Mouse (Mus musculus): Measurements from ENCODE around the gene Otop2. TPM values are rescaled to one million over a fixed set of nuclear protein-coding genes. Genes with fewer than 3 reads are reported as not detected.
A peak's percentile ranks its signal among the peaks of the same experiment; 100 is the strongest.

Otop2 gene
- polyA plus RNA-seq, 1 experiment = not detected

DNA sequence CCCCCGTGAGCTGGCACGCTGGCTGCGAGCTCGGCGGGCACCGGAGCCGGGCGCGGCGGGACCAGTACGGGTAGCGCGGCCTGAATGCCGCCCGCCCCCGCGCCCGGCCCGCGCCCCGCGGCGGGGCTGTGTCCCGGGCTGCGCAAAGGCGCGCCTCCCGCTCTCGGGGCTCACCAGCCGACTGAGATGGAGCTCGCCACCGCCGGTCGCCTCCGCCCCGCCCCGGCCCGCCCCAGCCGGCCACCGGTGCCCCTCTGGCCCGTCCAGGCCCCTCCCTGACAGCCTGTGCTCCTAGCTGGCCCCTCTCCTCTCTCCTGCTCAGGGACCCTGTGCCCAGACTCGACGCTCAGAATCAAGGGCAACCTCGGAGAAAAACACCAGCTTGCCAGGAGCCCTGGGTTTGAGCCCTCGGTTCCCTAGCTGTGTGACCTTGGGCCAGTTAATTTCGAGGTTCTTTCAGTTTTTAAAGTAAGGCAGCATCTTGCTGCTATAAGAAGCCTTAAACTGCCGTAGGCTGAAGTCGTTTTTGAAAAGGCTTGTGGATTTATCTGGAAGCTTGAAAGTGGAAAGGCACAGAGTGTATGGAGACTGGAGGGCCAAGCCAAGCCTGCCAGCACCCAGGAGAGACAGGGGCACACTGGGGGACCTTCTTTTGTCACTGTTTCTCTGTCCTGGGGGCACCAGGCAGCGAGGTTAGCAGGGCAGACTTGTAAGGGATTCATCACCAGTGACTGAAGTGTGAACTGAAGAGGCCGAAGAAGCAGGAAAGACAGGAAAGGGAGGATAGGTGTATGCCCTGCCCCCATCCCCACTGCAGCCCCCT, 39.7 kb upstream of the Otop2 start, which contains the start of gene Grin2c:
Gene Grin2c, minus strand, starts transcription at position 183 of the 823 bp plus-strand sequence.
- H3K4me3 ChIP-seq (ENCODE audit: insufficient read depth, low read length) = no peak within 1 kb of the TSS; the same call in 1 of the 2 replicates
- no peaks in the 10 kb centered on the region for H3K4me1 ChIP-seq (ENCODE audit: control insufficient read depth, insufficient read depth, low read length)
- H3K27ac ChIP-seq (ENCODE audit: insufficient read depth, low read depth, low read length) = no peak within 1 kb of the TSS
- TF ChIP-seq POLR2A (IDR thresholded peaks at IDR 0.05; ENCODE audit: borderline replicate concordance, low read depth, low read length) (no peak), CTCF (IDR thresholded peaks at IDR 0.05; ENCODE audit: low read depth, low read length) (no peak)

- no peak for TF ChIP-seq POLR2A (IDR thresholded peaks at IDR 0.05; ENCODE audit: borderline replicate concordance, low read depth, low read length)
- no peak for TF ChIP-seq CTCF (IDR thresholded peaks at IDR 0.05; ENCODE audit: low read depth, low read length)
- H3K4me3 ChIP-seq (ENCODE audit: insufficient read depth, low read length) = no peak overlapping the region
- H3K4me1 ChIP-seq (ENCODE audit: control insufficient read depth, insufficient read depth, low read length) = no peaks in the 10 kb centered on the region
- no peak overlapping the region for H3K27ac ChIP-seq (ENCODE audit: insufficient read depth, low read depth, low read length)
These were observed 39.0 kb upstream of the Otop2 start for GRCm38 (mm10) chr11:115267958-115268357.

GRCm38 (mm10) chr11:115269330-115270066, 37.5 kb upstream of the Otop2 start:
- no peaks in the 10 kb centered on the region for H3K4me1 ChIP-seq (ENCODE audit: control insufficient read depth, insufficient read depth, low read length)
- H3K4me3 ChIP-seq (ENCODE audit: insufficient read depth, low read length) = no peak overlapping the region
- H3K27ac ChIP-seq (ENCODE audit: insufficient read depth, low read depth, low read length) = no peak overlapping the region
- TF ChIP-seq CTCF (IDR thresholded peaks at IDR 0.05; ENCODE audit: low read depth, low read length) = no peak
- no peak for TF ChIP-seq POLR2A (IDR thresholded peaks at IDR 0.05; ENCODE audit: borderline replicate concordance, low read depth, low read length)

DNA sequence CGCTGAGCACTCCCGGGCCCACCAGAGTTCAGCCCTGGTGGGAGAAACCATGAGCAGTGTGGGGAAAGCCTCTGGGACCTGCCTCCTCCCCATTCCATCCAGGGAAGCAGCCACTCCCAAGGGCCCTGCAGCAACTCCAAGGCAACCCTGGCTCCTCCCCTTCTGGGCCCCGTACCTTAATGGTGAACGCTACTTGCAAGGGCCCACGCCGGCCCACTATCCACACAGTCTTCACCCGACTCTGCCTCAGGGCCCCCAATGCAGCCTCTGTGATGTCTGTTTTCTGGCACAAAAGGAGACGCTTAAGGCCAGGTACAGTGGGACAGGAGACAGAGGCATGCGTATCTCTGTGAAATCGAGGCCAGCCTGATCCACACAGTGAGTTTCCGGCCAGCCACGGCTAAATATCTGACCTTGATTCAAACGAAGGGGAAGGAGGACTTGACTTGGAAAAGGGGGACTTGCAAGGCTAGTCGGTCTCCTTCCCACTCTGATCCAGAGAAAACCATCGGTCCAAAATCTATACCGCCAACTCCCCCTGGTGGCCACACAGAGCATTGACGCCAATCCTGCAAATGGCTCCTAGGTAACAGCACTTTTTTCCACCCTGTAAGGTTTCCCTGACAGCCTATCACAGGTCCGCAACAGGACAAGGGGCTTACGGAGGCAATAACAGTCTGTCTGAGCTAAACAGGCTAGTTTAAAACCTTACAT, 36.7 kb upstream of the Otop2 start:
- Histone ChIP-seq H3K4me3 (ENCODE audit: insufficient read depth, low read length) (no peak overlapping the region), H3K4me1 (ENCODE audit: control insufficient read depth, insufficient read depth, low read length) (peaks cover 4% of the 10 kb centered on the region), H3K27ac (ENCODE audit: insufficient read depth, low read depth, low read length) (no peak overlapping the region)
- TF ChIP-seq CTCF (IDR thresholded peaks at IDR 0.05; ENCODE audit: low read depth, low read length) (peak; percentile 97), POLR2A (IDR thresholded peaks at IDR 0.05; ENCODE audit: borderline replicate concordance, low read depth, low read length) (no peak)

- no peak overlapping the region for H3K27ac ChIP-seq (ENCODE audit: insufficient read depth, low read depth, low read length)
- no peak for TF ChIP-seq POLR2A (IDR thresholded peaks at IDR 0.05; ENCODE audit: borderline replicate concordance, low read depth, low read length)
- no peak for TF ChIP-seq CTCF (IDR thresholded peaks at IDR 0.05; ENCODE audit: low read depth, low read length)
- H3K4me3 ChIP-seq (ENCODE audit: insufficient read depth, low read length) = no peak overlapping the region
- H3K4me1 ChIP-seq (ENCODE audit: control insufficient read depth, insufficient read depth, low read length) = peaks cover 11% of the 10 kb centered on the region
These were observed 35.9 kb upstream of the Otop2 start for GRCm38 (mm10) chr11:115271052-115271451.

GRCm38 (mm10) chr11:115271481-115271880, 35.5 kb upstream of the Otop2 start:
- no peak for TF ChIP-seq POLR2A (IDR thresholded peaks at IDR 0.05; ENCODE audit: borderline replicate concordance, low read depth, low read length)
- TF ChIP-seq CTCF (IDR thresholded peaks at IDR 0.05; ENCODE audit: low read depth, low read length) = no peak
- H3K27ac ChIP-seq (ENCODE audit: insufficient read depth, low read depth, low read length) = no peak overlapping the region
- no peak overlapping the region for H3K4me3 ChIP-seq (ENCODE audit: insufficient read depth, low read length)
- peaks cover 12% of the 10 kb centered on the region for H3K4me1 ChIP-seq (ENCODE audit: control insufficient read depth, insufficient read depth, low read length)

- no peak for TF ChIP-seq CTCF (IDR thresholded peaks at IDR 0.05; ENCODE audit: low read depth, low read length)
- TF ChIP-seq POLR2A (IDR thresholded peaks at IDR 0.05; ENCODE audit: borderline replicate concordance, low read depth, low read length) = no peak
- Histone ChIP-seq H3K27ac (ENCODE audit: insufficient read depth, low read depth, low read length) (no peak overlapping the region), H3K4me3 (ENCODE audit: insufficient read depth, low read length) (no peak overlapping the region), H3K4me1 (ENCODE audit: control insufficient read depth, insufficient read depth, low read length) (peaks cover 12% of the 10 kb centered on the region)
These were observed 34.0 kb upstream of the Otop2 start for GRCm38 (mm10) chr11:115272894-115273498.

- no peak overlapping the region for H3K4me3 ChIP-seq (ENCODE audit: insufficient read depth, low read length)
- H3K27ac ChIP-seq (ENCODE audit: insufficient read depth, low read depth, low read length) = no peak overlapping the region
- H3K4me1 ChIP-seq (ENCODE audit: control insufficient read depth, insufficient read depth, low read length) = peaks cover 17% of the 10 kb centered on the region
- no peak for TF ChIP-seq CTCF (IDR thresholded peaks at IDR 0.05; ENCODE audit: low read depth, low read length)
- TF ChIP-seq POLR2A (IDR thresholded peaks at IDR 0.05; ENCODE audit: borderline replicate concordance, low read depth, low read length) = no peak
These were observed 33.2 kb upstream of the Otop2 start for GRCm38 (mm10) chr11:115273735-115274134.

- no peak overlapping the region for H3K27ac ChIP-seq (ENCODE audit: insufficient read depth, low read depth, low read length)
- H3K4me3 ChIP-seq (ENCODE audit: insufficient read depth, low read length) = no peak overlapping the region
- TF ChIP-seq POLR2A (IDR thresholded peaks at IDR 0.05; ENCODE audit: borderline replicate concordance, low read depth, low read length) (no peak), CTCF (IDR thresholded peaks at IDR 0.05; ENCODE audit: low read depth, low read length) (no peak)
- peaks cover 17% of the 10 kb centered on the region for H3K4me1 ChIP-seq (ENCODE audit: control insufficient read depth, insufficient read depth, low read length)
These were observed 32.8 kb upstream of the Otop2 start for GRCm38 (mm10) chr11:115274178-115274577.

All from bone marrow macrophage, adult 2 months (primary cell).